Mouse (Mus musculus) midbrain, embryonic 16.5 days (tissue): ENCODE measurements at regions not wholly inside any gene's neighbourhood (a gene's known extent, or its start where the extent isn't known, plus 50 kb on each side); places are given as distances from the start of the nearest gene placed in this dataset.

Experiments used
- ATAC-seq: fragments of 200-750 bp; cut with Nextera tagmentation; 2 replicates; pipeline ENCODE4 v1.8.0; 2017; ENCODE audit warnings: moderate TSS enrichment
- H3K27ac ChIP-seq: fragments of 300-500 bp; sonication (generic); 2 replicates; pipeline ENCODE4 v1.5.1; 2014; ENCODE audit warnings: mild to moderate bottlenecking, low read length, mixed read lengths
- H3K27me3 ChIP-seq: fragments of 300-500 bp; sonication (generic); 2 replicates; pipeline ENCODE4 v1.6.1; 2014; ENCODE audit warnings: low read depth, low read length, mixed read lengths; ENCODE audit not compliant: control insufficient read depth, insufficient read depth
- H3K36me3 ChIP-seq: fragments of 300-500 bp; sonication (generic); 2 replicates; pipeline ENCODE4 v1.6.1; 2014; ENCODE audit warnings: mild to moderate bottlenecking, low read length, moderate library complexity, mixed read lengths; ENCODE audit not compliant: control insufficient read depth, insufficient read depth
- H3K4me1 ChIP-seq: fragments of 300-500 bp; sonication (generic); 2 replicates; pipeline ENCODE4 v1.6.1; 2014; ENCODE audit warnings: mild to moderate bottlenecking, low read length, mixed read lengths; ENCODE audit not compliant: control insufficient read depth, insufficient read depth
- H3K4me2 ChIP-seq: fragments of 300-500 bp; sonication (generic); 2 replicates; pipeline ENCODE4 v1.6.1; 2014; ENCODE audit warnings: mild to moderate bottlenecking, low read length, mixed read lengths
- H3K4me3 ChIP-seq: fragments of 300-500 bp; sonication (generic); 2 replicates; pipeline ENCODE4 v1.5.1; 2014; ENCODE audit warnings: low read depth, mild to moderate bottlenecking, low read length, moderate library complexity, mixed read lengths
- H3K9ac ChIP-seq: fragments of 300-500 bp; sonication (generic); 2 replicates; pipeline ENCODE4 v1.6.1; 2014; ENCODE audit warnings: low read depth, low read length, mixed read lengths
- H3K9me3 ChIP-seq: fragments of 300-500 bp; sonication (generic); replicated peaks from 2 replicates; pipeline ENCODE4 v1.6.1; 2014; ENCODE audit warnings: mild to moderate bottlenecking, low read length, mixed read lengths; ENCODE audit not compliant: control insufficient read depth, poor library complexity, severe bottlenecking
- WGBS: fragments of 180-500 bp; shearing (Covaris S2); extraction: QIAGEN DNeasy Blood & Tissue Kit; methylation state at CpG from one replicate; pipeline ENCODE4 v1.1.7; 2014; 5-methylcytosine and 5-hydroxymethylcytosine counted together

DNA sequence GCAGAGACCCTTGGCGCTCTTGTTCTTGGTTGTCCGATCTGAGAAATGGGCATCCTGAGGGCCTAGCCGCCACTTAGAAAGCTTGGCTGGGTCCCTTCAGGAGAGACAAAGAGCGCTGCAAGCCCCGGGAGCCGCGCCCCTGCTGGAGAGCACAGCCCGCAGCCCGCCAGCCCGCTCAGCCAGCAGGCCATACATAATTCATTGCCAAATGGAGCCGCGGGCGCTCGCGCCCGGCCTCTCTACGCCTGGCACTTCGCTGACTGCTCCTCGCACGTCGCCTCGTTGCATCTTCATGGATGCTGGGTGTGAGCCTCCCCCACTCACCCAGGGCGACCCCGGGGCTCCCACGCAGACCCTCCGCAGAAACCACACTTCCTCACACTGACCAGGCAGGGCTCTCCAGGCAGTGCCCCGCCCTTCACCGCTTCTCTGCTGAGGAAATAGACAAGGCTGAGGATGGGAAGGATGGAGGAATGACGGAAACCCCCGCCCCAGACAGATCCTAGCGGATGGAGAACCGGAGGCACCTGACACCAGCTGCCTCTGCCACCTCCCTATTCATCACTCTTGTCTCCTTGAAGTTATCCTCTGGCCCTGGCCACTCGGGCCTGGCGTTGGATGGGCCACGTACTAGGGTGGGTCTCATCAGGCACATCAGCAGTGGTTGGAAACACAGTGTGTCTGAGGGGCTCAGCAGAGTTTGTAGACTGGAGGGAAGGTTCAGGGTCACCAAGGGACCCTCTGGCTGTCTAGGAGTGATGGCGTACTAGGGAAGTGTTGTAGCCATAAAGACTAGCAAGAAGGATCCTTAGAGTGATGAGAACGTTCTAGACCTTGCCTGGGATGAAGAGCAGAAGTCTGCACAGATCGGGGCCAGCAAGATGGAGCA, 77.6 kb downstream of the 1700001O22Rik start:
- no peaks in the 10 kb centered on the region for H3K27me3 ChIP-seq
- peaks cover 53% of the 10 kb centered on the region for H3K4me1 ChIP-seq
- H3K4me3 ChIP-seq: no peak overlapping the region; the same call in 1 of the 2 replicates
- H3K36me3 ChIP-seq: no peaks in the 10 kb centered on the region
- WGBS: 12% methylated on average over 37 of the region's 38 CpGs
- peak overlapping the region; percentile 100 for H3K27ac ChIP-seq
- peak overlapping the region; percentile 40 for H3K4me2 ChIP-seq
- peak; percentile 37 for ATAC-seq
- H3K9ac ChIP-seq: peak overlapping the region; percentile 60
- H3K9me3 ChIP-seq: no peaks in the 10 kb centered on the region

DNA sequence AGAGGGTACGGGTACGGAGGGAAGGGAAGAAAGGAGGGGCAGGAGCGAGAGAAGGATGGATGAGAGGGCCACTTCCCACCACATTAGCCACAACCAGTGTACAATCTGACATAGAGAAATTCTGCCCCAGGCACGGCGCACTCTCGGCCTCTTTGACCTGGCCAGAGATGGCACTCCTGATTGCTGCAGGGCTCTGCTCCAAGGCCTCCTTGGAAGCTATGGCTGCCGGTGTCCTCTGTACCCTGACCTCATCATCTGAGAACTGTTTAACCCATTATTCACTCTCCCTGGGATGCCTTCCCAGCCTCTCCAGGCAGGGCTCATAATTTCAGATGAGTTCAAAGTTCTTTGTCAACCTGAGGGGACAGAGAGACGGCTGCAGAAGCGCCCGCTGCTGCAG, 78.3 kb downstream of the 1700001O22Rik start:
- WGBS: 37% methylated on average over 10 of the region's 10 CpGs
- H3K4me2 ChIP-seq: peak overlapping the region; percentile 40
- H3K27me3 ChIP-seq: no peaks in the 10 kb centered on the region
- no peaks in the 10 kb centered on the region for H3K9me3 ChIP-seq
- peaks cover 59% of the 10 kb centered on the region for H3K4me1 ChIP-seq
- no peak for ATAC-seq
- H3K27ac ChIP-seq: peak overlapping the region; percentile 100
- H3K4me3 ChIP-seq: no peak overlapping the region
- H3K36me3 ChIP-seq: no peaks in the 10 kb centered on the region
- H3K9ac ChIP-seq: peak overlapping the region; percentile 60

DNA sequence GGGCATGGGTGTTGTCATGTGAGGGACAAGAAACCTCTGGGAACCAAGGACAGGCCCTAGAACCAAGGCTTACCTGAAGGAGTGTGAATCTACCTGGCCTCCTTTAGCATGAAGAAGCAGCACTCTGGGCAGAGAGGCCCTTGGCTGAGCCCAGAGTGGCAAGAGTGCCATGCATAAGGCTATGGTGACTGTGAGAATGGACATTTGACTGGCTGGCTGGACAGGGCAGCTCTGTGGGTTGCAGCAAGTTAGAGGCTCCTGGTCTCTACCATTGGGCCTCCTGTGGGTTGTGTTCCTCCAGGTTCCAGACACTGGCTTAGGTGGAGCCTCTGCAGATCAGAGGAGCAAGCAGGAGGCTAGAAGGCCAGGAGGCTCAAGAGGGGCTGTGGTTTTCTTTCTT, 78.9 kb downstream of the 1700001O22Rik start:
- H3K27me3 ChIP-seq: no peaks in the 10 kb centered on the region
- no peak overlapping the region for H3K4me2 ChIP-seq
- peak overlapping the region; percentile 60 for H3K9ac ChIP-seq
- no peaks in the 10 kb centered on the region for H3K9me3 ChIP-seq
- H3K4me1 ChIP-seq: peaks cover 66% of the 10 kb centered on the region
- peak overlapping the region; percentile 100 for H3K27ac ChIP-seq
- H3K4me3 ChIP-seq: no peak overlapping the region
- no peak for ATAC-seq
- no peaks in the 10 kb centered on the region for H3K36me3 ChIP-seq

DNA sequence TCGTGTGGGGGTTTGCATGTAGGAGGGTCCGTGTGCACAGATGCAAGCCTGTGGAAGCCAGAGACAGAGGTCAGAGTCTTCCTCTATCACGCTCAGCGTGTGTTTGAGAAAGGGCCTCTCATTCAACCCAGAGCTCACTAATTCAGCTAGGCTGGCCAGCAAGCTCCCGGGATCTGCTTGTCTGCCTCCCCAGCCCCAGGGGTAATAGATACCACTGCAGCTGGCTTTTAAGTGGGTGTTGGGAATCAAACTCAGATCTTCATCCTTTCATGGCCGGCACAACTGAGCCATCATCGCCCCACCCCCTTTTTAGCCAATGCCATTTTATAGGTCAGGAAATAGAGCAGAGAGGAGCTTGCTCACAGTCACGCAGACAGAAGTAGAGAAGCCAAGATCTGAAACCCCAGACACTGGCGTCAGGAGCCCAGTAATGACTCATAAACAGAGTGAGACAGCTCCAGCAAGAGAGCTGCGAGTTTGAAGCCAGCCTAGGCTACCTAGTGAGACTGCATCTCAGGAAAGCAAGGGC, 80.3 kb downstream of the 1700001O22Rik start:
- Histone ChIP-seq H3K9ac (peak overlapping the region; percentile 66), H3K9me3 (no peaks in the 10 kb centered on the region), H3K4me1 (peaks cover 77% of the 10 kb centered on the region), H3K4me2 (no peak overlapping the region), H3K4me3 (no peak overlapping the region), H3K36me3 (no peaks in the 10 kb centered on the region), H3K27ac (peak overlapping the region; percentile 100), H3K27me3 (no peaks in the 10 kb centered on the region)
- 8% methylated on average over 10 of the region's 10 CpGs for WGBS
- no peak for ATAC-seq

DNA sequence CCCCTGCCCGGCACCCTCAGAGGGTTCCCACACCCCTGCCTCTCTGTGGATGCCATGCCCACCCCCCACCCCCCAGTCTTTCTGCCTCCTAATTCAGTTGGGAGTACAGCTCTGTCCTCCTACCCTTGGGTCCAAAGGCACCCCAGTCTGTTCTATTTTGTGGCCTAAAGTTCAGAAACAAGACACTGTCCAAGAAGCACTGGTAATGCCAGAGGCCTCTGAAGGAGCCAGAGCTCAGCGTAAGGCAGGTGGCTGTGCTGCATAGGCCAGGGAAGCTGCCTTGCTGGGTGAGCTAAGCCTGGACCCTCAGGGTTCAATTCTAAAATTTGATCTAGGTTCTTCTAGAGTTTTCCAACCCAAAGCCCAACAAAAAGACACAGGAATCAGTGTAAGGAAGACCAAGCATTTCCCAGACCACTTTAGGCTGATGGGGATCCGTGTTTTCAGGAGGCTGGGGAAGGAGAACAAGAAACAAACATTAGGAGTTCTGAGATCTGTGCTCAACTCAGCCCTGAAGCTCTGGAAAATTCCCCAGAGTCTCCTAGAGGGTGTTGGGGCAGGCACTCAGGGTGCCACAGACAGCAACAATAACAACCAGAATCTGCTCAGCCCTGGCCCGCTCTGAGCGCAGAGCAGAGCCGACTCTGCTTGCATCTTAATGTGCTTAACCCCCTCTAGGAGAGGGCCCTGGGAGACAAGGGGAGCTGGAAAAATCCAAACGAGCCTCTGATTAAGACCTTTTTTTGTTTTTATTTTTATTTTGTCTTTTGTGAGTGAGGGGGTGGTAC, 81.0 kb downstream of the 1700001O22Rik start:
- no peak for ATAC-seq
- WGBS: 5% methylated on average over 7 of the region's 7 CpGs
- H3K4me2 ChIP-seq: no peak overlapping the region
- no peak overlapping the region for H3K4me3 ChIP-seq
- peak overlapping the region; percentile 100 for H3K27ac ChIP-seq
- no peaks in the 10 kb centered on the region for H3K36me3 ChIP-seq
- peak overlapping the region; percentile 66 for H3K9ac ChIP-seq
- H3K9me3 ChIP-seq: no peaks in the 10 kb centered on the region
- H3K4me1 ChIP-seq: peaks cover 84% of the 10 kb centered on the region
- H3K27me3 ChIP-seq: no peaks in the 10 kb centered on the region

DNA sequence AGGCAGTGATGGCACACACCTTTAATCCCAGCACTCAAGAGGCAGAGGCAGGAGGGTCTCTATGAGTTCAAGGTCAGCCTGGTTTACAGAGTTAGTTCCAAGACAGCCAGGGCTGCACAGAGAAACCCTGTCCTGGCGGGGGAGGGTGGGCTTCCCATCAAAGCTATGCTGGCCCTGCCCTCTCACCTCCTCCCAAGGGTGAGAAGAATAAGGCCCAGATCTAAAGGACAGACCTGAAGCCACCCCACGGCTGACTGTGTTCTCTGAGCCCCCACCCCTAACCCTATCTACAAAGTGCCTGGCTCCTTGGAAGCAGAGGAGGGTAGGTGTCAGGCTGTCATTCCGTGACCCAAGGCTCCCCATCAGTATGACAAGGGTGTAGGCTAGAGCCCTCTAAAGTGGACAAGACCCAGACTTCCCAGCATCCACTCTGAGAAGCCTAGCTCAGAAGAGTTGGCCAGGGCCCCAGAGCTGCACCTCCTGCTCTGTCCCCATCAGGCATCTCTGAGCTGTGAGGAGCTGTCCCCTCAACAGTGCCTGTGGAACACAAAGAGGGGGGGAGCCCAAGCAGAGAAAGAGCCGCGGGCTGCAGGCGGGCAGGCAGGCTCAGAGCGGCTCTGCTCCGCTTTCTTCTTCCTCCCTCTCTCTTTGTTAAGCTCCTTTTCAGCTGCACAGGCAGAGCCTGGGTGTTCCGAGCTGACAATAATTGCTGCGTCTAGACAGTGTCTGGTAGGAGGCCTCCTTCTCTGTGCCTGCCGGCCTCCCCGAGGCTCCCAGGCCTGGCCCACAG, 81.8 kb downstream of the 1700001O22Rik start:
- ATAC-seq: peak; percentile 63
- no peaks in the 10 kb centered on the region for H3K36me3 ChIP-seq
- no peaks in the 10 kb centered on the region for H3K27me3 ChIP-seq
- peak overlapping the region; percentile 66 for H3K9ac ChIP-seq
- peaks cover 91% of the 10 kb centered on the region for H3K4me1 ChIP-seq
- no peak overlapping the region for H3K4me2 ChIP-seq
- no peaks in the 10 kb centered on the region for H3K9me3 ChIP-seq
- peak overlapping the region; percentile 100 for H3K27ac ChIP-seq
- no peak overlapping the region for H3K4me3 ChIP-seq
- 8% methylated on average over 12 of the region's 12 CpGs for WGBS

DNA sequence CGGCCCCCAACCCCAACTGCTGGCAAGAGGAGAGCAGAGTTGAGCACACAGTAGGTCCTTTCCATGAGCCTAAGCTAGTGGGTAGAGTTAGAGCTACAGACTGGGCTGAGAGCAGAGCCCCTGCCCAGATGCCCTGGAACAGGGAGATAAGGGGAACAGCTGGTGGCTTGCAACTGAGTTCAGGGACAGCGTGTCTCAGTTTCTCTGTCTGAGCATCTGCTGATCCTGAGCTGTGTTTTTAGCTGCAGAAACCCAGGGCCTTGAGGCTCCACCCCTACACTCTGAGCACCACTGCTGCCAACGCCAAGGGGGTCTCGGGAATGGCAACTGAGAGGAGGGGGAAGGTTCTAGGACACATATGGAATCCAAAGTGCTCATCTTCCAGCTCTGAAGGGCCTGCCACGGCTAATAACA, 82.4 kb downstream of the 1700001O22Rik start:
- H3K27me3 ChIP-seq: no peaks in the 10 kb centered on the region
- no peak for ATAC-seq

DNA sequence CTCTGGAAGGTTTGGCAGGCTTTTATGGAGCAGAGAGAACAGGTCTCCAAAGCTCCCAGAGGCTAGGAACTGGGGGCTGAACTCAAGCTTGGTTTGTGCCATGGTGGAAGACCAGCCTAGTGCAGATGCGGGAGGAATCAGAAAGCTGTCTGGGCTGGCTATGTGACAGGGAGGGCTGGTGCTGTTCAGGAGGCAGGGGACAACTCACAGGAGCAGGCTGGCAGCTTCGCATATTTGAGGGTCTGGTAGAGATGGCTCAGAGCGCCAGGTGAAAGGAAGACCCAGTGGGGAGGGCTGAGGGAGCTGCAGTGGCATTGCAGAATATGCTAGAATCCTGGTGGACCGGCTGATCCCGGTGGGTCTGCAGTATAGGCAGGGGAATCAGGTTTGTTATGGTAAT, 83.2 kb downstream of the 1700001O22Rik start:
- peak overlapping the region; percentile 100 for H3K27ac ChIP-seq
- no peaks in the 10 kb centered on the region for H3K9me3 ChIP-seq
- no peaks in the 10 kb centered on the region for H3K36me3 ChIP-seq
- no peak overlapping the region for H3K4me3 ChIP-seq
- peak overlapping the region; percentile 68; the same call in 1 of the 2 replicates for H3K4me2 ChIP-seq
- H3K9ac ChIP-seq: peak overlapping the region; percentile 72
- ATAC-seq: no peak
- no peaks in the 10 kb centered on the region for H3K27me3 ChIP-seq
- H3K4me1 ChIP-seq: peaks cover 85% of the 10 kb centered on the region
- 17% methylated on average over 5 of the region's 5 CpGs for WGBS

More for the DNA sequence above, 82.4 kb downstream of the 1700001O22Rik start:
- WGBS: 36% methylated on average over 5 of the region's 5 CpGs
- Histone ChIP-seq H3K9ac (peak overlapping the region; percentile 72; the same call in 1 of the 2 replicates), H3K9me3 (no peaks in the 10 kb centered on the region), H3K27ac (peak overlapping the region; percentile 100), H3K36me3 (no peaks in the 10 kb centered on the region), H3K4me3 (no peak overlapping the region), H3K4me1 (peaks cover 92% of the 10 kb centered on the region), H3K4me2 (no peak overlapping the region)
